Mouse (Mus musculus): Measurements from ENCODE around the gene Thumpd3. TPM values are rescaled to one million over a fixed set of nuclear protein-coding genes. Genes with fewer than 3 reads are reported as not detected.

Thumpd3 gene
- total and polyA plus RNA-seq, 3 experiments: 74.8 to 158 (median 89.1) TPM

GRCm38 (mm10) chr6:113032121-113032520, 13.9 kb upstream of the Thumpd3 start:
- Histone ChIP-seq H3K4me1 (ENCODE audit: control insufficient read depth in 1 of 2, insufficient read depth in 2 of 2, low read length in 2 of 2) (no peaks in the 10 kb centered on the region; a peak in 1 of 4 replicates), H3K9me3 (replicated peaks; ENCODE audit: insufficient read depth, low read length) (no peaks in the 10 kb centered on the region), H3K9ac (ENCODE audit: control insufficient read depth, low read depth, low read length, poor library complexity, severe bottlenecking) (no peak overlapping the region), H3K4me3 (ENCODE audit: control insufficient read depth in 1 of 2, insufficient read depth in 1 of 2, low read depth in 2 of 2, low read length in 2 of 2) (no peak overlapping the region), H3K36me3 (ENCODE audit: control insufficient read depth in 1 of 2, insufficient read depth in 2 of 2, low read length in 2 of 2) (peaks cover 0 to under 1% of the 10 kb centered on the region in 2 experiments; a peak in 1 of 4 replicates), H3K27ac (ENCODE audit: control insufficient read depth, low read depth, low read length) (no peak overlapping the region), H3K79me2 (ENCODE audit: control insufficient read depth, insufficient read depth, low read length, poor library complexity) (no peaks in the 10 kb centered on the region), H3K27me3 (ENCODE audit: control insufficient read depth in 1 of 2, insufficient read depth in 2 of 2, low read length in 2 of 2) (peaks cover 0 to 2% of the 10 kb centered on the region in 2 experiments; a peak in 1 of 4 replicates)
- TF ChIP-seq ZNF384 (IDR thresholded peaks at IDR 0.05; ENCODE audit: low read depth, low read length): no peak
- no peak for TF ChIP-seq NELFE (IDR thresholded peaks at IDR 0.05; ENCODE audit: low read depth, low read length)
- TF ChIP-seq TAL1 (IDR thresholded peaks at IDR 0.05; ENCODE audit: low read length): no peak
- no peak for TF ChIP-seq ELF1 (IDR thresholded peaks at IDR 0.05; ENCODE audit: low read depth, low read length)
- no peak for TF ChIP-seq E2F4 (IDR thresholded peaks at IDR 0.05; ENCODE audit: borderline replicate concordance, low read depth, low read length)
- no peak for TF ChIP-seq MEF2A (IDR thresholded peaks at IDR 0.05; ENCODE audit: extremely low read depth, insufficient replicate concordance, low read depth, low read length, poor library complexity, severe bottlenecking)
- TF ChIP-seq SMC3 (IDR thresholded peaks at IDR 0.05; ENCODE audit: low read depth, low read length): no peak
- peak; percentile 28 to 35 (median 33); a peak in 5 of 6 replicates for TF ChIP-seq CTCF (IDR thresholded peaks at IDR 0.05 in 2 of 3, conservative IDR thresholded peaks at IDR 0.05 in 1 of 3; ENCODE audit: control insufficient read depth in 1 of 3, insufficient read depth in 1 of 3, low read depth in 2 of 3, low read length in 3 of 3, poor library complexity in 1 of 3, severe bottlenecking in 1 of 3)
- DNase-seq (ENCODE audit: low read depth, low spot score): no peak

- no peaks in the 10 kb centered on the region; a peak in 1 of 4 replicates for H3K27me3 ChIP-seq (ENCODE audit: control insufficient read depth in 1 of 2, insufficient read depth in 2 of 2, low read length in 2 of 2)
- peaks cover 0 to 6% of the 10 kb centered on the region in 2 experiments; a peak in 1 of 4 replicates for H3K36me3 ChIP-seq (ENCODE audit: control insufficient read depth in 1 of 2, insufficient read depth in 2 of 2, low read length in 2 of 2)
- H3K9me3 ChIP-seq (replicated peaks; ENCODE audit: insufficient read depth, low read length): no peaks in the 10 kb centered on the region
- H3K27ac ChIP-seq (ENCODE audit: control insufficient read depth, low read depth, low read length): no peak overlapping the region
- TF ChIP-seq UBTF (IDR thresholded peaks at IDR 0.05; ENCODE audit: borderline replicate concordance, insufficient read depth, low read depth, low read length) (no peak), GABPA (IDR thresholded peaks at IDR 0.05; ENCODE audit: low read depth, low read length) (no peak), JUND (IDR thresholded peaks at IDR 0.05; ENCODE audit: low read depth, low read length) (no peak), EP300 (IDR thresholded peaks at IDR 0.05; ENCODE audit: low read depth in 1 of 2, low read length in 2 of 2) (no peak), MAX (IDR thresholded peaks at IDR 0.05; ENCODE audit: low read length) (no peak), ZC3H11A (IDR thresholded peaks at IDR 0.05; ENCODE audit: low read depth, low read length) (no peak), BHLHE40 (IDR thresholded peaks at IDR 0.05; ENCODE audit: borderline replicate concordance, low read depth, low read length) (no peak), ELF1 (IDR thresholded peaks at IDR 0.05; ENCODE audit: low read depth, low read length) (no peak), KAT2A (conservative IDR thresholded peaks at IDR 0.05; ENCODE audit: low read depth, low read length) (no peak), TAL1 (IDR thresholded peaks at IDR 0.05; ENCODE audit: low read length) (no peak), SMC3 (IDR thresholded peaks at IDR 0.05; ENCODE audit: low read depth, low read length) (no peak), ETS1 (IDR thresholded peaks at IDR 0.05; ENCODE audit: low read depth, low read length) (no peak), E2F4 (IDR thresholded peaks at IDR 0.05; ENCODE audit: borderline replicate concordance, low read depth, low read length) (no peak), MEF2A (IDR thresholded peaks at IDR 0.05; ENCODE audit: extremely low read depth, insufficient replicate concordance, low read depth, low read length, poor library complexity, severe bottlenecking) (no peak), RCOR1 (IDR thresholded peaks at IDR 0.05; ENCODE audit: low read depth, low read length) (no peak), CHD1 (IDR thresholded peaks at IDR 0.05; ENCODE audit: low read depth, low read length) (no peak), ZMIZ1 (IDR thresholded peaks at IDR 0.05; ENCODE audit: low read depth, low read length) (no peak), POLR2A (IDR thresholded peaks at IDR 0.05; ENCODE audit: control insufficient read depth in 1 of 2, insufficient read depth in 1 of 2, low read depth in 1 of 2, low read length in 2 of 2, poor library complexity in 1 of 2) (no peak), MAZ (IDR thresholded peaks at IDR 0.05; ENCODE audit: low read depth, low read length) (no peak), GATA1 (IDR thresholded peaks at IDR 0.05; ENCODE audit: low read depth, low read length) (no peak)
- H3K79me2 ChIP-seq (ENCODE audit: control insufficient read depth, insufficient read depth, low read length, poor library complexity): no peaks in the 10 kb centered on the region
- no peak for DNase-seq (ENCODE audit: low read depth, low spot score)
- peaks cover 0 to 3% of the 10 kb centered on the region in 2 experiments; a peak in 1 of 4 replicates for H3K4me1 ChIP-seq (ENCODE audit: control insufficient read depth in 1 of 2, insufficient read depth in 2 of 2, low read length in 2 of 2)
- H3K4me3 ChIP-seq (ENCODE audit: control insufficient read depth in 1 of 2, insufficient read depth in 1 of 2, low read depth in 2 of 2, low read length in 2 of 2): no peak overlapping the region
- H3K9ac ChIP-seq (ENCODE audit: control insufficient read depth, low read depth, low read length, poor library complexity, severe bottlenecking): no peak overlapping the region
Observed at GRCm38 (mm10) chr6:113033185-113033584, 12.8 kb upstream of the Thumpd3 start.
